Mouse (Mus musculus): ENCODE measurements around the gene Rab3gap1. TPM values are rescaled to one million over a fixed set of nuclear protein-coding genes. Genes with fewer than 3 reads are reported as not detected.

The Rab3gap1 gene
- polyA plus RNA-seq (2015; fragmentation: Nextera tagmentation; extraction: Ambion mirVana): 23.2 and 23.7 TPM in 2 replicates

GRCm38 (mm10) chr1:127868300-127869261 is at the start of gene Rab3gap1:
Rab3gap1 (plus strand) TSS chr1:127868773.
- Histone ChIP-seq H3K4me2 (ENCODE audit: low read depth, low read length) (peak within 1 kb of the TSS; percentile 59), H3K4me1 (replicated peaks; ENCODE audit: control insufficient read depth, insufficient read depth, low read length) (peaks cover 6% of the 10 kb centered on the region), H3K27me3 (ENCODE audit: control insufficient read depth, insufficient read depth, low read depth, low read length) (no peaks in the 10 kb centered on the region), H3K4me3 (ENCODE audit: low read length) (peak within 1 kb of the TSS; percentile 66), H3K9ac (ENCODE audit: low read length) (peak within 1 kb of the TSS; percentile 73), H3K9me3 (ENCODE audit: control insufficient read depth, low read length) (no peaks in the 10 kb centered on the region), H3K27ac (ENCODE audit: low read length) (peak within 1 kb of the TSS; percentile 53), H3K36me3 (ENCODE audit: control insufficient read depth, insufficient read depth, low read length) (peaks cover 6% of the 10 kb centered on the region; the same call in 1 of the 2 replicates)
- ATAC-seq (ENCODE audit: low read depth): peak; percentile 99
- 11% methylated on average over 47 of the region's 47 CpGs for WGBS

- Histone ChIP-seq H3K4me2 (ENCODE audit: low read depth, low read length) (no peak overlapping the region), H3K36me3 (ENCODE audit: control insufficient read depth, insufficient read depth, low read length) (no peaks in the 10 kb centered on the region), H3K9me3 (ENCODE audit: control insufficient read depth, low read length) (no peaks in the 10 kb centered on the region), H3K9ac (ENCODE audit: low read length) (no peak overlapping the region), H3K4me1 (replicated peaks; ENCODE audit: control insufficient read depth, insufficient read depth, low read length) (no peaks in the 10 kb centered on the region), H3K27ac (ENCODE audit: low read length) (no peak overlapping the region), H3K4me3 (ENCODE audit: low read length) (no peak overlapping the region), H3K27me3 (ENCODE audit: control insufficient read depth, insufficient read depth, low read depth, low read length) (no peaks in the 10 kb centered on the region)
- 11% methylated on average over 2 of the region's 2 CpGs for WGBS
- ATAC-seq (ENCODE audit: low read depth): no peak
Measured at GRCm38 (mm10) chr1:127827325-127827724, 41.2 kb upstream of the Rab3gap1 start.

GRCm38 (mm10) chr1:127830215-127830921 is 38.2 kb upstream of the Rab3gap1 start:
- no peak for ATAC-seq (ENCODE audit: low read depth)
- no peaks in the 10 kb centered on the region for H3K27me3 ChIP-seq (ENCODE audit: control insufficient read depth, insufficient read depth, low read depth, low read length)
- H3K27ac ChIP-seq (ENCODE audit: low read length): no peak overlapping the region
- H3K9me3 ChIP-seq (ENCODE audit: control insufficient read depth, low read length): no peaks in the 10 kb centered on the region
- no peak overlapping the region for H3K4me3 ChIP-seq (ENCODE audit: low read length)
- no peaks in the 10 kb centered on the region for H3K36me3 ChIP-seq (ENCODE audit: control insufficient read depth, insufficient read depth, low read length)
- no peak overlapping the region for H3K4me2 ChIP-seq (ENCODE audit: low read depth, low read length)
- 82% methylated on average over 13 of the region's 13 CpGs for WGBS
- no peak overlapping the region for H3K9ac ChIP-seq (ENCODE audit: low read length)
- H3K4me1 ChIP-seq (replicated peaks; ENCODE audit: control insufficient read depth, insufficient read depth, low read length): no peaks in the 10 kb centered on the region

GRCm38 (mm10) chr1:127833714-127834113 is 34.9 kb upstream of the Rab3gap1 start:
- no peak overlapping the region for H3K27ac ChIP-seq (ENCODE audit: low read length)
- H3K36me3 ChIP-seq (ENCODE audit: control insufficient read depth, insufficient read depth, low read length): no peaks in the 10 kb centered on the region
- no peaks in the 10 kb centered on the region for H3K4me1 ChIP-seq (replicated peaks; ENCODE audit: control insufficient read depth, insufficient read depth, low read length)
- H3K9ac ChIP-seq (ENCODE audit: low read length): no peak overlapping the region
- ATAC-seq (ENCODE audit: low read depth): no peak
- H3K27me3 ChIP-seq (ENCODE audit: control insufficient read depth, insufficient read depth, low read depth, low read length): no peaks in the 10 kb centered on the region
- H3K9me3 ChIP-seq (ENCODE audit: control insufficient read depth, low read length): no peaks in the 10 kb centered on the region
- no peak overlapping the region for H3K4me2 ChIP-seq (ENCODE audit: low read depth, low read length)
- H3K4me3 ChIP-seq (ENCODE audit: low read length): no peak overlapping the region
- 26% methylated on average over 2 of the region's 2 CpGs for WGBS

- ATAC-seq (ENCODE audit: low read depth): no peak
- Histone ChIP-seq H3K27ac (ENCODE audit: low read length) (no peak overlapping the region), H3K36me3 (ENCODE audit: control insufficient read depth, insufficient read depth, low read length) (no peaks in the 10 kb centered on the region), H3K4me3 (ENCODE audit: low read length) (no peak overlapping the region), H3K27me3 (ENCODE audit: control insufficient read depth, insufficient read depth, low read depth, low read length) (no peaks in the 10 kb centered on the region), H3K4me1 (replicated peaks; ENCODE audit: control insufficient read depth, insufficient read depth, low read length) (no peaks in the 10 kb centered on the region), H3K4me2 (ENCODE audit: low read depth, low read length) (no peak overlapping the region), H3K9ac (ENCODE audit: low read length) (no peak overlapping the region), H3K9me3 (ENCODE audit: control insufficient read depth, low read length) (no peaks in the 10 kb centered on the region)
- WGBS: 48% methylated on average over 4 of the region's 4 CpGs
Measured at GRCm38 (mm10) chr1:127834202-127834601, 34.4 kb upstream of the Rab3gap1 start.

- no peak for ATAC-seq (ENCODE audit: low read depth)
- Histone ChIP-seq H3K4me2 (ENCODE audit: low read depth, low read length) (no peak overlapping the region), H3K9ac (ENCODE audit: low read length) (no peak overlapping the region), H3K4me3 (ENCODE audit: low read length) (no peak overlapping the region), H3K27ac (ENCODE audit: low read length) (no peak overlapping the region), H3K4me1 (replicated peaks; ENCODE audit: control insufficient read depth, insufficient read depth, low read length) (no peaks in the 10 kb centered on the region), H3K9me3 (ENCODE audit: control insufficient read depth, low read length) (no peaks in the 10 kb centered on the region), H3K36me3 (ENCODE audit: control insufficient read depth, insufficient read depth, low read length) (no peaks in the 10 kb centered on the region), H3K27me3 (ENCODE audit: control insufficient read depth, insufficient read depth, low read depth, low read length) (no peaks in the 10 kb centered on the region)
- 70% methylated on average over 4 of the region's 4 CpGs for WGBS
Measured at GRCm38 (mm10) chr1:127836619-127837018, 32.0 kb upstream of the Rab3gap1 start.

GRCm38 (mm10) chr1:127838602-127839001 is 30.0 kb upstream of the Rab3gap1 start:
- Histone ChIP-seq H3K9me3 (ENCODE audit: control insufficient read depth, low read length) (no peaks in the 10 kb centered on the region), H3K36me3 (ENCODE audit: control insufficient read depth, insufficient read depth, low read length) (no peaks in the 10 kb centered on the region), H3K27ac (ENCODE audit: low read length) (no peak overlapping the region), H3K4me3 (ENCODE audit: low read length) (no peak overlapping the region), H3K4me2 (ENCODE audit: low read depth, low read length) (no peak overlapping the region), H3K9ac (ENCODE audit: low read length) (no peak overlapping the region), H3K27me3 (ENCODE audit: control insufficient read depth, insufficient read depth, low read depth, low read length) (no peaks in the 10 kb centered on the region), H3K4me1 (replicated peaks; ENCODE audit: control insufficient read depth, insufficient read depth, low read length) (no peaks in the 10 kb centered on the region)
- WGBS: 60% methylated on average over 1 of the region's 1 CpGs
- no peak for ATAC-seq (ENCODE audit: low read depth)

GRCm38 (mm10) chr1:127845472-127845871 is 23.1 kb upstream of the Rab3gap1 start:
- Histone ChIP-seq H3K27me3 (ENCODE audit: control insufficient read depth, insufficient read depth, low read depth, low read length) (no peaks in the 10 kb centered on the region), H3K9me3 (ENCODE audit: control insufficient read depth, low read length) (no peaks in the 10 kb centered on the region), H3K4me3 (ENCODE audit: low read length) (no peak overlapping the region), H3K4me1 (replicated peaks; ENCODE audit: control insufficient read depth, insufficient read depth, low read length) (no peaks in the 10 kb centered on the region), H3K4me2 (ENCODE audit: low read depth, low read length) (no peak overlapping the region), H3K9ac (ENCODE audit: low read length) (no peak overlapping the region), H3K36me3 (ENCODE audit: control insufficient read depth, insufficient read depth, low read length) (no peaks in the 10 kb centered on the region), H3K27ac (ENCODE audit: low read length) (no peak overlapping the region)
- 73% methylated on average over 5 of the region's 5 CpGs for WGBS
- no peak for ATAC-seq (ENCODE audit: low read depth)

- Histone ChIP-seq H3K36me3 (ENCODE audit: control insufficient read depth, insufficient read depth, low read length) (no peaks in the 10 kb centered on the region), H3K9me3 (ENCODE audit: control insufficient read depth, low read length) (peaks cover 5% of the 10 kb centered on the region; the same call in 1 of the 2 replicates), H3K27ac (ENCODE audit: low read length) (no peak overlapping the region), H3K4me1 (replicated peaks; ENCODE audit: control insufficient read depth, insufficient read depth, low read length) (no peaks in the 10 kb centered on the region), H3K27me3 (ENCODE audit: control insufficient read depth, insufficient read depth, low read depth, low read length) (no peaks in the 10 kb centered on the region), H3K4me2 (ENCODE audit: low read depth, low read length) (no peak overlapping the region), H3K9ac (ENCODE audit: low read length) (no peak overlapping the region), H3K4me3 (ENCODE audit: low read length) (no peak overlapping the region)
- WGBS: 60% methylated on average over 7 of the region's 7 CpGs
- ATAC-seq (ENCODE audit: low read depth): no peak
Measured at GRCm38 (mm10) chr1:127850075-127850610, 18.4 kb upstream of the Rab3gap1 start.

Data from lung, embryonic 16.5 days (tissue).